Mouse (Mus musculus) liver, embryonic 13.5 days (tissue): ENCODE measurements around the gene Car6. TPM values are rescaled to one million over a fixed set of nuclear protein-coding genes. Genes with fewer than 3 reads are reported as not detected.
A peak's percentile ranks its signal among the peaks of the same experiment; 100 is the strongest.

Experiments used
- ATAC-seq: fragments of 200-750 bp; cut with Nextera tagmentation; 2 replicates; pipeline ENCODE4 v1.8.0; 2017; ENCODE audit warnings: low read depth, mild to moderate bottlenecking, moderate number of reproducible peaks, moderate library complexity
- DNase-seq: peaks from one replicate; pipeline ENCODE4 v3.0.0; 2022
- H3K27ac ChIP-seq: fragments of 300-500 bp; sonication (generic); 2 replicates; pipeline ENCODE4 v1.5.1; 2015; ENCODE audit warnings: moderate library complexity, mild to moderate bottlenecking, inconsistent platforms
- H3K27me3 ChIP-seq: fragments of 300-500 bp; sonication (generic); 2 replicates; pipeline ENCODE4 v1.6.1; 2015; ENCODE audit warnings: mild to moderate bottlenecking, inconsistent platforms
- H3K36me3 ChIP-seq: fragments of 300-500 bp; sonication (generic); 2 replicates; pipeline ENCODE4 v1.6.1; 2015; ENCODE audit warnings: mild to moderate bottlenecking, inconsistent platforms
- H3K4me1 ChIP-seq: fragments of 300-500 bp; sonication (generic); replicated peaks from 2 replicates; pipeline ENCODE4 v1.6.1; 2015; ENCODE audit warnings: inconsistent platforms
- H3K4me2 ChIP-seq: fragments of 300-500 bp; sonication (generic); 2 replicates; pipeline ENCODE4 v1.6.1; 2015; ENCODE audit warnings: inconsistent platforms, mild to moderate bottlenecking, moderate library complexity
- H3K4me3 ChIP-seq: fragments of 300-500 bp; sonication (generic); replicated peaks from 2 replicates; pipeline ENCODE4 v1.5.1; 2015; ENCODE audit warnings: mild to moderate bottlenecking, inconsistent platforms
- H3K9ac ChIP-seq: fragments of 300-500 bp; sonication (generic); 2 replicates; pipeline ENCODE4 v1.6.1; 2015; ENCODE audit warnings: mild to moderate bottlenecking, inconsistent platforms
- H3K9me3 ChIP-seq: fragments of 300-500 bp; sonication (generic); replicated peaks from 2 replicates; pipeline ENCODE4 v1.6.1; 2016; ENCODE audit warnings: inconsistent platforms
- WGBS: fragments of 180-500 bp; shearing (Covaris S2); methylation state at CpG from one replicate; pipeline ENCODE4 v1.1.7; 2015; ENCODE audit not compliant: insufficient replicate concordance; 5-methylcytosine and 5-hydroxymethylcytosine counted together
- polyA plus RNA-seq: library from polyadenylated mRNA; unstranded; fragments of >200 nt; fragmentation: Nextera tagmentation; extraction: Ambion mirVana; gene quantifications from 2 replicates; pipeline ENCODE4 v1.2.1, GENCODE M21; 2015

Car6 gene
- not detected in 2 replicates for polyA plus RNA-seq

GRCm38 (mm10) chr4:150201232-150201631 lies at the start of gene Car6:
Gene Car6 (minus strand): TSS chr4:150201332.
- ATAC-seq: no peak
- H3K36me3 ChIP-seq: no peaks in the 10 kb centered on the region
- no peak for DNase-seq
- WGBS: 66% methylated on average over 5 of the region's 5 CpGs
- H3K27ac ChIP-seq: no peak within 1 kb of the TSS
- no peaks in the 10 kb centered on the region for H3K9me3 ChIP-seq
- H3K4me3 ChIP-seq: no peak within 1 kb of the TSS
- no peaks in the 10 kb centered on the region for H3K27me3 ChIP-seq
- no peak within 1 kb of the TSS for H3K9ac ChIP-seq
- no peak within 1 kb of the TSS for H3K4me2 ChIP-seq
- H3K4me1 ChIP-seq: no peaks in the 10 kb centered on the region; the same call in 1 of the 2 replicates

- Histone ChIP-seq H3K27ac (no peak overlapping the region), H3K9ac (no peak overlapping the region), H3K27me3 (no peaks in the 10 kb centered on the region), H3K4me3 (no peak overlapping the region), H3K9me3 (no peaks in the 10 kb centered on the region), H3K36me3 (peaks cover 61% of the 10 kb centered on the region), H3K4me2 (no peak overlapping the region), H3K4me1 (no peaks in the 10 kb centered on the region)
- no peak for ATAC-seq
- DNase-seq: no peak
- 64% methylated on average over 5 of the region's 5 CpGs for WGBS
Measured at GRCm38 (mm10) chr4:150249731-150250270, 48.7 kb upstream of the Car6 start.

- Histone ChIP-seq H3K4me3 (no peak overlapping the region), H3K27me3 (no peaks in the 10 kb centered on the region), H3K9me3 (no peaks in the 10 kb centered on the region), H3K4me1 (no peaks in the 10 kb centered on the region), H3K4me2 (no peak overlapping the region), H3K27ac (no peak overlapping the region), H3K9ac (no peak overlapping the region), H3K36me3 (peaks cover 70% of the 10 kb centered on the region)
- WGBS: 80% methylated on average over 5 of the region's 5 CpGs
- no peak for DNase-seq
- no peak for ATAC-seq
Measured at GRCm38 (mm10) chr4:150248917-150249316, 47.8 kb upstream of the Car6 start.

GRCm38 (mm10) chr4:150248009-150248408 lies 46.9 kb upstream of the Car6 start:
- no peaks in the 10 kb centered on the region for H3K27me3 ChIP-seq
- 0 out of 2 replicates have a peak, but pooled peaks have one; percentile 26 for ATAC-seq
- no peak overlapping the region for H3K4me3 ChIP-seq
- H3K9me3 ChIP-seq: no peaks in the 10 kb centered on the region
- peak; percentile 39 for DNase-seq
- peaks cover under 1% of the 10 kb centered on the region; the same call in 1 of the 2 replicates for H3K4me1 ChIP-seq
- no peak overlapping the region for H3K9ac ChIP-seq
- 68% methylated on average over 5 of the region's 5 CpGs for WGBS
- peaks cover 79% of the 10 kb centered on the region for H3K36me3 ChIP-seq
- no peak overlapping the region for H3K4me2 ChIP-seq
- H3K27ac ChIP-seq: no peak overlapping the region

GRCm38 (mm10) chr4:150245876-150246275 lies 44.7 kb upstream of the Car6 start:
- Histone ChIP-seq H3K9me3 (no peaks in the 10 kb centered on the region), H3K4me3 (no peak overlapping the region), H3K4me2 (no peak overlapping the region), H3K9ac (no peak overlapping the region), H3K36me3 (peaks cover 92% of the 10 kb centered on the region), H3K27ac (no peak overlapping the region), H3K4me1 (peaks cover 22% of the 10 kb centered on the region), H3K27me3 (no peaks in the 10 kb centered on the region)
- 73% methylated on average over 2 of the region's 2 CpGs for WGBS
- ATAC-seq: no peak
- no peak for DNase-seq

GRCm38 (mm10) chr4:150242745-150243144 lies 41.6 kb upstream of the Car6 start:
- 68% methylated on average over 5 of the region's 5 CpGs for WGBS
- peaks cover 50% of the 10 kb centered on the region for H3K4me1 ChIP-seq
- ATAC-seq (no peak), DNase-seq (no peak)
- H3K4me3 ChIP-seq: no peak overlapping the region
- no peak overlapping the region for H3K27ac ChIP-seq
- H3K36me3 ChIP-seq: peaks cover 86% of the 10 kb centered on the region
- no peaks in the 10 kb centered on the region for H3K27me3 ChIP-seq
- H3K9me3 ChIP-seq: no peaks in the 10 kb centered on the region
- no peak overlapping the region for H3K9ac ChIP-seq
- no peak overlapping the region for H3K4me2 ChIP-seq

- ATAC-seq: no peak
- no peak overlapping the region for H3K4me2 ChIP-seq
- 77% methylated on average over 4 of the region's 4 CpGs for WGBS
- no peaks in the 10 kb centered on the region for H3K9me3 ChIP-seq
- H3K4me3 ChIP-seq: no peak overlapping the region
- no peak for DNase-seq
- no peak overlapping the region for H3K27ac ChIP-seq
- no peaks in the 10 kb centered on the region for H3K27me3 ChIP-seq
- H3K36me3 ChIP-seq: peaks cover 75% of the 10 kb centered on the region
- H3K4me1 ChIP-seq: peaks cover 55% of the 10 kb centered on the region
- no peak overlapping the region for H3K9ac ChIP-seq
Measured at GRCm38 (mm10) chr4:150241708-150242107, 40.6 kb upstream of the Car6 start.

- Histone ChIP-seq H3K27me3 (no peaks in the 10 kb centered on the region), H3K4me3 (no peak overlapping the region), H3K4me2 (no peak overlapping the region), H3K9ac (no peak overlapping the region), H3K36me3 (peaks cover 63% of the 10 kb centered on the region), H3K9me3 (no peaks in the 10 kb centered on the region), H3K4me1 (peaks cover 65% of the 10 kb centered on the region), H3K27ac (no peak overlapping the region)
- ATAC-seq (no peak), DNase-seq (no peak)
- WGBS: 64% methylated on average over 1 of the region's 1 CpGs
Measured at GRCm38 (mm10) chr4:150240381-150240886, 39.3 kb upstream of the Car6 start.

- peak overlapping the region; percentile 90 for H3K4me3 ChIP-seq
- peaks cover 70% of the 10 kb centered on the region for H3K4me1 ChIP-seq
- H3K27ac ChIP-seq: peak overlapping the region; percentile 87; the same call in 1 of the 2 replicates
- H3K4me2 ChIP-seq: peak overlapping the region; percentile 98
- no peak for ATAC-seq
- peak; percentile 77 for DNase-seq
- H3K9ac ChIP-seq: peak overlapping the region; percentile 90; the same call in 1 of the 2 replicates
- no peaks in the 10 kb centered on the region for H3K27me3 ChIP-seq
- WGBS: 5% methylated on average over 6 of the region's 6 CpGs
- peaks cover 58% of the 10 kb centered on the region for H3K36me3 ChIP-seq
- no peaks in the 10 kb centered on the region for H3K9me3 ChIP-seq
Measured at GRCm38 (mm10) chr4:150239951-150240368, 38.8 kb upstream of the Car6 start.

GRCm38 (mm10) chr4:150239503-150239902 lies 38.4 kb upstream of the Car6 start:
- no peaks in the 10 kb centered on the region for H3K9me3 ChIP-seq
- DNase-seq: no peak
- H3K27me3 ChIP-seq: no peaks in the 10 kb centered on the region
- peak overlapping the region; percentile 90 for H3K4me3 ChIP-seq
- H3K4me2 ChIP-seq: peak overlapping the region; percentile 98
- peak overlapping the region; percentile 90 for H3K9ac ChIP-seq
- peak overlapping the region; percentile 87 for H3K27ac ChIP-seq
- peaks cover 75% of the 10 kb centered on the region for H3K4me1 ChIP-seq
- H3K36me3 ChIP-seq: peaks cover 54% of the 10 kb centered on the region
- no peak for ATAC-seq
- 30% methylated on average over 6 of the region's 6 CpGs for WGBS

GRCm38 (mm10) chr4:150239087-150239480 lies 38.0 kb upstream of the Car6 start:
- WGBS: 34% methylated on average over 5 of the region's 5 CpGs
- peak overlapping the region; percentile 87 for H3K27ac ChIP-seq
- H3K4me1 ChIP-seq: peaks cover 79% of the 10 kb centered on the region
- no peak for DNase-seq
- no peaks in the 10 kb centered on the region for H3K27me3 ChIP-seq
- H3K36me3 ChIP-seq: peaks cover 50% of the 10 kb centered on the region
- peak overlapping the region; percentile 90 for H3K4me3 ChIP-seq
- H3K4me2 ChIP-seq: peak overlapping the region; percentile 98
- no peak for ATAC-seq
- no peaks in the 10 kb centered on the region for H3K9me3 ChIP-seq
- peak overlapping the region; percentile 90 for H3K9ac ChIP-seq
